Mouse (Mus musculus) hindbrain, postnatal 0 days (tissue): ENCODE results near the gene Gbe1. TPM values are rescaled to one million over a fixed set of nuclear protein-coding genes. Genes with fewer than 3 reads are reported as not detected.

ENCODE experiments used
- ATAC-seq: fragments of 200-750 bp; cut with Nextera tagmentation; 2 replicates; pipeline ENCODE4 v1.8.0; 2017; ENCODE audit warnings: mild to moderate bottlenecking, moderate TSS enrichment, moderate library complexity
- DNase-seq: peaks from one replicate; pipeline ENCODE4 v3.0.0-alpha.2; 2015; ENCODE audit warnings: low spot score
- H3K27ac ChIP-seq: fragments of 300-500 bp; sonication (generic); 2 replicates; pipeline ENCODE4 v1.5.1; 2014; ENCODE audit warnings: mild to moderate bottlenecking
- H3K27me3 ChIP-seq: fragments of 300-500 bp; sonication (generic); 2 replicates; pipeline ENCODE4 v1.6.1; 2014; ENCODE audit warnings: low read length, mixed read lengths; ENCODE audit not compliant: insufficient read depth
- H3K36me3 ChIP-seq: fragments of 300-500 bp; sonication (generic); 2 replicates; pipeline ENCODE4 v1.6.1; 2014; ENCODE audit warnings: low read length, mixed read lengths; ENCODE audit not compliant: insufficient read depth
- H3K4me1 ChIP-seq: fragments of 300-500 bp; sonication (generic); 2 replicates; pipeline ENCODE4 v1.6.1; 2014; ENCODE audit warnings: antibody characterized with exemption, low read length, mixed read lengths; ENCODE audit not compliant: insufficient read depth
- H3K4me2 ChIP-seq: fragments of 300-500 bp; sonication (generic); 2 replicates; pipeline ENCODE4 v1.6.1; 2014; ENCODE audit warnings: low read depth, mild to moderate bottlenecking, low read length, moderate library complexity, mixed read lengths
- H3K4me3 ChIP-seq: fragments of 300-500 bp; sonication (generic); 2 replicates; pipeline ENCODE4 v1.5.1; 2014; ENCODE audit warnings: low read length
- H3K9ac ChIP-seq: fragments of 300-500 bp; sonication (generic); replicated peaks from 2 replicates; pipeline ENCODE4 v1.6.1; 2014; ENCODE audit warnings: mild to moderate bottlenecking, low read length, moderate library complexity, mixed read lengths
- H3K9me3 ChIP-seq: fragments of 300-500 bp; sonication (generic); 2 replicates; pipeline ENCODE4 v1.6.1; 2016; ENCODE audit warnings: low read length, mixed read lengths
- CTCF ChIP-seq: IDR thresholded peaks from 2 replicates; pipeline ENCODE4 v1.5.1; 2016; ENCODE audit warnings: antibody characterized with exemption, control low read depth, low read depth
- WGBS: fragments of 180-500 bp; shearing (Covaris S2); extraction: QIAGEN DNeasy Blood & Tissue Kit; methylation state at CpG from one replicate; pipeline ENCODE4 v1.1.7; 2014; 5-methylcytosine and 5-hydroxymethylcytosine counted together
- polyA plus RNA-seq: library from polyadenylated mRNA; unstranded; fragments of >200 nt; fragmentation: Nextera tagmentation; extraction: Ambion mirVana; gene quantifications from 2 replicates; pipeline ENCODE4 v1.2.1, GENCODE M21; 2015
- total RNA-seq: library from RNA; depleted of rRNA; stranded (reverse); fragments of >200 nt; gene quantifications from 2 replicates; pipeline ENCODE4 v1.2.3, GENCODE M21; 2014

Gene Gbe1
- total and polyA plus RNA-seq, 2 experiments from 2014 or later, result 16.5 to 23.6 TPM

- H3K4me2 ChIP-seq, result no peak overlapping the region
- H3K27ac ChIP-seq, result no peak overlapping the region
- H3K36me3 ChIP-seq, result no peaks in the 10 kb centered on the region
- H3K4me3 ChIP-seq, result no peak overlapping the region
- WGBS, result 63% methylated on average over 3 of the region's 3 CpGs
- H3K4me1 ChIP-seq, result no peaks in the 10 kb centered on the region
- no peak for DNase-seq
- TF ChIP-seq CTCF, result no peak
- H3K9me3 ChIP-seq, result no peaks in the 10 kb centered on the region
- H3K9ac ChIP-seq, result no peak overlapping the region
- ATAC-seq, result no peak
- no peaks in the 10 kb centered on the region for H3K27me3 ChIP-seq
Observed at GRCm38 (mm10) chr16:70550835-70551234, 237.1 kb downstream of the Gbe1 start.

- no peak for ATAC-seq
- peak; percentile 1 for DNase-seq
- Histone ChIP-seq H3K9ac (no peak overlapping the region), H3K4me1 (no peaks in the 10 kb centered on the region), H3K9me3 (no peaks in the 10 kb centered on the region), H3K27me3 (no peaks in the 10 kb centered on the region), H3K4me2 (no peak overlapping the region), H3K27ac (no peak overlapping the region), H3K4me3 (no peak overlapping the region), H3K36me3 (no peaks in the 10 kb centered on the region)
- WGBS, result 86% methylated on average over 10 of the region's 10 CpGs
- TF ChIP-seq CTCF, result no peak
Observed at GRCm38 (mm10) chr16:70561635-70562348, 248.0 kb downstream of the Gbe1 start.

GRCm38 (mm10) chr16:70562574-70562973 lies 248.8 kb downstream of the Gbe1 start:
- 86% methylated on average over 8 of the region's 8 CpGs for WGBS
- DNase-seq, result no peak
- no peak for ATAC-seq

GRCm38 (mm10) chr16:70563456-70563855 lies 249.7 kb downstream of the Gbe1 start:
- no peaks in the 10 kb centered on the region for H3K36me3 ChIP-seq
- no peak overlapping the region for H3K4me2 ChIP-seq
- 80% methylated on average over 5 of the region's 5 CpGs for whole genome bisulfite sequencing
- H3K27me3 ChIP-seq, result no peaks in the 10 kb centered on the region
- no peak overlapping the region for H3K9ac ChIP-seq
- TF ChIP-seq CTCF, result no peak
- DNase-seq (peak; percentile 0), ATAC-seq (no peak)
- H3K4me1 ChIP-seq, result no peaks in the 10 kb centered on the region
- no peak overlapping the region for H3K4me3 ChIP-seq
- H3K9me3 ChIP-seq, result no peaks in the 10 kb centered on the region
- no peak overlapping the region for H3K27ac ChIP-seq

More at GRCm38 (mm10) chr16:70562574-70562973, 248.8 kb downstream of the Gbe1 start:
- H3K4me2 ChIP-seq, result no peak overlapping the region
- H3K9me3 ChIP-seq, result no peaks in the 10 kb centered on the region
- no peak overlapping the region for H3K9ac ChIP-seq
- no peak overlapping the region for H3K27ac ChIP-seq
- H3K4me1 ChIP-seq, result no peaks in the 10 kb centered on the region
- no peaks in the 10 kb centered on the region for H3K36me3 ChIP-seq
- H3K27me3 ChIP-seq, result no peaks in the 10 kb centered on the region
- TF ChIP-seq CTCF, result no peak
- H3K4me3 ChIP-seq, result no peak overlapping the region

GRCm38 (mm10) chr16:70568341-70569265 lies 254.9 kb downstream of the Gbe1 start:
- TF ChIP-seq CTCF, result peak; percentile 80
- no peaks in the 10 kb centered on the region for H3K36me3 ChIP-seq
- DNase-seq (peak; percentile 92), ATAC-seq (peak; percentile 69)
- WGBS, result 55% methylated on average over 23 of the region's 23 CpGs
- no peaks in the 10 kb centered on the region for H3K27me3 ChIP-seq
- peak overlapping the region; percentile 17 for H3K4me2 ChIP-seq
- H3K4me3 ChIP-seq, result no peak overlapping the region
- H3K9ac ChIP-seq, result no peak overlapping the region
- H3K4me1 ChIP-seq, result no peaks in the 10 kb centered on the region
- no peak overlapping the region for H3K27ac ChIP-seq
- H3K9me3 ChIP-seq, result no peaks in the 10 kb centered on the region

GRCm38 (mm10) chr16:70585964-70586363 lies 272.2 kb downstream of the Gbe1 start:
- WGBS, result 45% methylated on average over 7 of the region's 7 CpGs

More at GRCm38 (mm10) chr16:70585964-70586363, 272.2 kb downstream of the Gbe1 start:
- no peaks in the 10 kb centered on the region for H3K27me3 ChIP-seq
- TF ChIP-seq CTCF, result no peak
- H3K4me1 ChIP-seq, result no peaks in the 10 kb centered on the region
- ATAC-seq, result peak; percentile 56; the same call in 1 of the 2 replicates
- H3K9ac ChIP-seq, result no peak overlapping the region
- H3K4me3 ChIP-seq, result no peak overlapping the region
- H3K27ac ChIP-seq, result no peak overlapping the region
- H3K4me2 ChIP-seq, result no peak overlapping the region
- H3K9me3 ChIP-seq, result no peaks in the 10 kb centered on the region
- DNase-seq, result no peak
- no peaks in the 10 kb centered on the region for H3K36me3 ChIP-seq
